Mouse (Mus musculus): ENCODE measurements around the gene Gm27021. TPM values are rescaled to one million over a fixed set of nuclear protein-coding genes. Genes with fewer than 3 reads are reported as not detected.

Gm27021 gene
- polyA plus RNA-seq, 1 experiment from 2014 or later, result 2.0 TPM

DNA sequence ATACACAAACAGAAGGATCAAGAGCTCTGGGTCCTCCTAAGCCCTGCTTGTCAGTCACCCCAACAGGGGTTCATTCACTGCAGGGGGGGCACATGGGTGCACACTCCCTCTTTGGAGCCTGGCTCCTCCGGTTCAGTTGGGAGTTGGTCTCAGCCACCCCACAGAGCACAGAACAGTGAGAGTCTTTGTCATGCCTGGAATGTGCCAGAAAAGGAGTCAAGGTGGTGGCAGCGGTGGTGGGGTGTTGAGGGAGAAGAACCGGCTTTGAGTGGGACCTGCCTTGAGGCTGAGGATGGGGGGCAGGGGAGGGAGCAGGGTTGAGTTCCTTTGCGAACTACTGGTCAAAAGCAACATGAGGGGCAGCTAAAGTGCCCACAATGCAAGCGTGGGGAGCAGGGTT lies 37.8 kb downstream of the Gm27021 start:
- no peak overlapping the region for H3K4me3 ChIP-seq (ENCODE audit: low read depth, low read length)

DNA sequence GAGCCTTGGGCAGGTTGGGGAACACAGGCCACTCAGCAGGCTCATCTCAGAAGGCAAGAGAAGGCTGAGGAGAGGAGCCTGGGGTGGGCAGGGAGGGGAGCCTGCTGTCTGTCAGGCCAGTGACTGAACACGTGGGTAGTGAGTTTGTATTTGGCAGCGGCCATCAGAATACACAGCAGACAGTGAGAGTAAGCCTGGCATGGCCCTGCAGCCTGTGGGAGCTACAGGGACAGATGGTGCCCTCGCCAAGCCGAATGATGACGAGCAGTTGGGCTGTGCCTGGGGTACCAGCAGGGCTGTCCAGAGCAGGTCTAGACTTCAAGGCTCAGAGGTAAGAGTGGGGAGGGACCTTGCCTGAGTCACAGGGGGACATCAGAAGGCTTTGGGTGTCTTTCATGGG lies 40.6 kb downstream of the Gm27021 start:
- H3K4me2 ChIP-seq, result no peak overlapping the region
- no peak overlapping the region for H3K27ac ChIP-seq (ENCODE audit: low read depth, low read length)
- H3K27me3 ChIP-seq (ENCODE audit: control insufficient read depth, insufficient read depth, low read length), result peaks cover 4% of the 10 kb centered on the region; the same call in 1 of the 2 replicates
- H3K4me1 ChIP-seq (ENCODE audit: control insufficient read depth, insufficient read depth, low read length), result peaks cover 14% of the 10 kb centered on the region
- 78% methylated on average over 5 of the region's 5 CpGs for WGBS (ENCODE audit: insufficient replicate concordance)
- ATAC-seq (replicated peaks; ENCODE audit: insufficient number of reproducible peaks, low FRiP score, low TSS enrichment), result no peak
- no peak overlapping the region for H3K4me3 ChIP-seq (ENCODE audit: low read depth, low read length)
- no peaks in the 10 kb centered on the region for H3K36me3 ChIP-seq (ENCODE audit: control insufficient read depth, insufficient read depth, low read length)
- no peak overlapping the region for H3K9ac ChIP-seq (ENCODE audit: low read depth, low read length)
- H3K9me3 ChIP-seq (replicated peaks; ENCODE audit: control insufficient read depth, low read length), result no peaks in the 10 kb centered on the region

More for the DNA sequence above, 37.8 kb downstream of the Gm27021 start:
- H3K27ac ChIP-seq (ENCODE audit: low read depth, low read length), result no peak overlapping the region
- peaks cover 15% of the 10 kb centered on the region for H3K4me1 ChIP-seq (ENCODE audit: control insufficient read depth, insufficient read depth, low read length)
- 30% methylated on average over 5 of the region's 5 CpGs for WGBS (ENCODE audit: insufficient replicate concordance)
- H3K36me3 ChIP-seq (ENCODE audit: control insufficient read depth, insufficient read depth, low read length), result no peaks in the 10 kb centered on the region
- 0 out of 2 replicates have a peak overlapping the region, but pooled peaks have one; percentile 16 for H3K9ac ChIP-seq (ENCODE audit: low read depth, low read length)
- ATAC-seq (replicated peaks; ENCODE audit: insufficient number of reproducible peaks, low FRiP score, low TSS enrichment), result no peak
- no peak overlapping the region for H3K4me2 ChIP-seq
- peaks cover 9% of the 10 kb centered on the region for H3K27me3 ChIP-seq (ENCODE audit: control insufficient read depth, insufficient read depth, low read length)
- H3K9me3 ChIP-seq (replicated peaks; ENCODE audit: control insufficient read depth, low read length), result 0 out of 2 replicates have a peak, but pooled peaks cover 2% of the 10 kb centered on the region

DNA sequence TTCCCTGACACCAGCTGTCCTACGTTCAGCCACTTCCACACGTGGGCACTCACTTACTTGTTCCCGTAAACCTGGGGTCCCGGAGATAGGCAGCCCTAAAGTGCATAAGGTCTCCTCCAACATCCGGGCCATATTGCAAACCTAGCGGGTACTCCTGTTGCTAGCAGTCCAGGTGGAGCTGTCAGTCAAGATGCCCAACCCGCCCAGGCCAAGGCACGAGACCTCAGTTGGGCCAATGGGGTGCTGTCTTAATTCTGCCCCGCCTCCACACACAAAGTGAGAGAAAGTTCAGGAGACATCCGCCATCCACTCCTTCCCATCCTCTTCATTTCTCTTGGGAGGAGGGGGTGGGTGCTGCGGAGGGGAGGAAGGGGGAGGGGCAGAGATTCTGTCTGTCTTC lies 41.4 kb downstream of the Gm27021 start:
- H3K9ac ChIP-seq (ENCODE audit: low read depth, low read length), result no peak overlapping the region
- H3K27me3 ChIP-seq (ENCODE audit: control insufficient read depth, insufficient read depth, low read length), result no peaks in the 10 kb centered on the region
- H3K9me3 ChIP-seq (replicated peaks; ENCODE audit: control insufficient read depth, low read length), result no peaks in the 10 kb centered on the region
- no peak overlapping the region for H3K4me2 ChIP-seq
- WGBS (ENCODE audit: insufficient replicate concordance), result 51% methylated on average over 11 of the region's 11 CpGs
- H3K36me3 ChIP-seq (ENCODE audit: control insufficient read depth, insufficient read depth, low read length), result no peaks in the 10 kb centered on the region
- no peak overlapping the region for H3K27ac ChIP-seq (ENCODE audit: low read depth, low read length)
- H3K4me1 ChIP-seq (ENCODE audit: control insufficient read depth, insufficient read depth, low read length), result peaks cover 19% of the 10 kb centered on the region
- no peak for ATAC-seq (replicated peaks; ENCODE audit: insufficient number of reproducible peaks, low FRiP score, low TSS enrichment)
- no peak overlapping the region for H3K4me3 ChIP-seq (ENCODE audit: low read depth, low read length)

DNA sequence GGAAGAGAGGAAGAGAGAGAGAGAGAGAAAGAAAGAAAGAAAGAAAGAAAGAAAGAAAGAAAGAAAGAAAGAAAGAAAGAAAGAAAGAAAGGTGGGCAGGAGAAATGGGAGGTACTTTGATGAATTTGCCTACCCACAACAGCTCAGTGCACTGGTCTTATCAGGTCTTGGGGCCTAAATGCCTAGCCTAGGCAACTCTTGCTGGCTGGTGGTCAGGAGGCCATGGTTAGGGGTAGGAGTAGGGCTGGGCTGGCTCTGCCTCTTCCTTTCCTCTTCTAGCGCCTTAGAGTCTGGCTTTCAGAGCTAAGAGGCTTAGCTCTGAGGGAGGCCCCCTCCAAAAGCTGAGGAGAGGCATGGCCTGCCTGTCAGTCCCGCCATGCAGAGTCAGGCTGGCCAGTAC lies 44.3 kb downstream of the Gm27021 start:
- H3K4me2 ChIP-seq, result no peak overlapping the region
- WGBS (ENCODE audit: insufficient replicate concordance), result 46% methylated on average over 2 of the region's 2 CpGs
- H3K27me3 ChIP-seq (ENCODE audit: control insufficient read depth, insufficient read depth, low read length), result no peaks in the 10 kb centered on the region
- H3K9ac ChIP-seq (ENCODE audit: low read depth, low read length), result no peak overlapping the region
- H3K9me3 ChIP-seq (replicated peaks; ENCODE audit: control insufficient read depth, low read length), result no peaks in the 10 kb centered on the region
- H3K4me1 ChIP-seq (ENCODE audit: control insufficient read depth, insufficient read depth, low read length), result peaks cover 27% of the 10 kb centered on the region
- no peak overlapping the region for H3K27ac ChIP-seq (ENCODE audit: low read depth, low read length)
- no peak overlapping the region for H3K4me3 ChIP-seq (ENCODE audit: low read depth, low read length)
- no peak for ATAC-seq (replicated peaks; ENCODE audit: insufficient number of reproducible peaks, low FRiP score, low TSS enrichment)
- H3K36me3 ChIP-seq (ENCODE audit: control insufficient read depth, insufficient read depth, low read length), result no peaks in the 10 kb centered on the region

DNA sequence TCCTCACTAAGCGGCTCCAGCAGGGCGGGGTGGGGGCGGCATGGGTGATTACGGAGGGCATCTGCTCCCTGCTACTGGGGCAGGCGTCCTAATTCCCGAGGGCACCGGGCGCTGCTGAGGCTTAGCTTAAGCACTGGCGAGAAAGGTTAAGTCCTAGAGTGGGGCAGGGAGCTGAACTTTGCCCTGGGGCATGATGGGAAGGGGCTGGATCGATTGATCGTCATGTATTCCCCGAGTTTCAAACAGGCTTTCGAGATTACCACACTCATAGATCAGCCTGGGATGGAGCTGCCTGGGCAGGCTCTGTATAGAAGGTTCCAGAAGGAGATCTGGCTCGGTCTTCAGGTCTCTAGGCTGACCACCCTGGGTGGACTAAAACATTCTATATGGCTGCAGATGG lies 45.7 kb downstream of the Gm27021 start:
- ATAC-seq (replicated peaks; ENCODE audit: insufficient number of reproducible peaks, low FRiP score, low TSS enrichment), result no peak
- Histone ChIP-seq H3K9me3 (replicated peaks; ENCODE audit: control insufficient read depth, low read length) (no peaks in the 10 kb centered on the region), H3K27me3 (ENCODE audit: control insufficient read depth, insufficient read depth, low read length) (no peaks in the 10 kb centered on the region), H3K9ac (ENCODE audit: low read depth, low read length) (no peak overlapping the region), H3K4me1 (ENCODE audit: control insufficient read depth, insufficient read depth, low read length) (peaks cover 31% of the 10 kb centered on the region), H3K36me3 (ENCODE audit: control insufficient read depth, insufficient read depth, low read length) (no peaks in the 10 kb centered on the region), H3K4me3 (ENCODE audit: low read depth, low read length) (no peak overlapping the region), H3K4me2 (peak overlapping the region; percentile 9; the same call in 1 of the 2 replicates), H3K27ac (ENCODE audit: low read depth, low read length) (no peak overlapping the region)
- 49% methylated on average over 14 of the region's 14 CpGs for WGBS (ENCODE audit: insufficient replicate concordance)

DNA sequence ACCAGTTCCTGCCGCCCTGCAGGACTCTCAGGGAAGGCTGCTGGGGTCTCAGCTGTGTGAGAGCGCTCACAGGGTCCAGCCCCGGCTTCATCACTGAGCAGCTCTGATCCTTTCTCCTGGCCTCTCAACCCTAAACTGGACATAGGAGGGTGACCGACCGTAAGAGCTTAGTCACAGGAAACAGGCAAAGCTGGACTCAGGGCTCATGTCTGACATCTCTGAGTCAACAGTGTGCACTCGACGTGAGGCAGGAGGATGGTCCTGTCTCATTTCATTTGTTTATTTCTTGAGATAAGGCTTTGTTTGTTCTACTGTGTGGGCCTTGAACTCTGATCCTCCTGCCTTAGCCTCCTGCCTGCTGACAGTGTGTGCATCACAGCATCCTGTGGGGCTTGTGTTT lies 47.4 kb downstream of the Gm27021 start:
- Histone ChIP-seq H3K9me3 (replicated peaks; ENCODE audit: control insufficient read depth, low read length) (no peaks in the 10 kb centered on the region), H3K27ac (ENCODE audit: low read depth, low read length) (no peak overlapping the region), H3K4me2 (no peak overlapping the region), H3K4me3 (ENCODE audit: low read depth, low read length) (no peak overlapping the region), H3K36me3 (ENCODE audit: control insufficient read depth, insufficient read depth, low read length) (no peaks in the 10 kb centered on the region), H3K27me3 (ENCODE audit: control insufficient read depth, insufficient read depth, low read length) (no peaks in the 10 kb centered on the region), H3K9ac (ENCODE audit: low read depth, low read length) (no peak overlapping the region), H3K4me1 (ENCODE audit: control insufficient read depth, insufficient read depth, low read length) (peaks cover 38% of the 10 kb centered on the region)
- ATAC-seq (replicated peaks; ENCODE audit: insufficient number of reproducible peaks, low FRiP score, low TSS enrichment), result no peak
- 37% methylated on average over 7 of the region's 7 CpGs for WGBS (ENCODE audit: insufficient replicate concordance)

DNA sequence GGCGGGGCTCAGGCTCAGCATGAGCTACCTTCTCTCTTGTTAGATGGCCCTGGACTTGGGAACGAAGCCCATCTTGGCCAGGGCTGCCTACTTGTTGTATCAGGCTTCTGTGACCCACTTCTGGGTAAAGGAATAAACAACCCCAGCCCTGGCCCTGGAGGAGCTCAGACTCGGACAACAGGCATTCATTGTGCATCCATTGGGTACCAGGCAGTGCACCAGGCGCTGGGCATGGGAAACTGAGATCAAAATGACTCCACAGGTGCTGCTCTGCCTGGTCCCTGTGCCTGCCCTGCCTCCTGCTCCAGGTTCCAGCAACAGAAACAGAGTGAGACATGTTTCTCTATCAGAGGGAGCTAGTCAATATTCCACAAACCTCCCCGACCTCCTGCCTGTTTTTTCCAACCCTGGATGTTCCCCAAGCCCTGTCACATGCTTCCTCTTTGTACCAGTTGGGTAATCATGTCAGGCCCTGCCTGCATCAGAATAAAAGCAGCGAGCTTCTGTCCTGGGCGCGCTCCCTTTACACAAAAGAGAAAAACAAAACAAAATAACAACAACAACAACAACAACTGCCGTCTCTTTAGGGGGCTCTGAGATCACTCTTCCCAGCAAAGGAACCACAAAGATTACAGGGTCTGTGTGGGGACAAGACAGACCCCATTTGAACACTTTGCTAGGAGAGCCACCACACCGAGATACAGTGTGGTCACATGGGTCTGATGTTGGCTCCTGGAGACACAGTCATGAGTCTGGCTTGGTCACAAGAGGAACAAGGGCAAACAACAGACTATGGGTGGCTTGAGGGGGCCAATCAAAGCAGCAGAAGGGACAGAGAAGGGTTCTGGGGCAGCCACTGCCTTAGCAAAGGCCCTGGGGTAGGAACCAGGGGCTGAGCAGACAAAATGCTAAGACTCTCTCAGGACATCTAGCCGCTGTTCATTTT lies 48.4 kb downstream of the Gm27021 start:
- H3K4me1 ChIP-seq (ENCODE audit: control insufficient read depth, insufficient read depth, low read length), result peaks cover 38% of the 10 kb centered on the region
- 69% methylated on average over 11 of the region's 11 CpGs for WGBS (ENCODE audit: insufficient replicate concordance)
- H3K4me3 ChIP-seq (ENCODE audit: low read depth, low read length), result no peak overlapping the region
- no peak overlapping the region for H3K4me2 ChIP-seq
- no peak overlapping the region; the same call in 1 of the 2 replicates for H3K27ac ChIP-seq (ENCODE audit: low read depth, low read length)
- no peaks in the 10 kb centered on the region for H3K36me3 ChIP-seq (ENCODE audit: control insufficient read depth, insufficient read depth, low read length)
- H3K27me3 ChIP-seq (ENCODE audit: control insufficient read depth, insufficient read depth, low read length), result no peaks in the 10 kb centered on the region
- ATAC-seq (replicated peaks; ENCODE audit: insufficient number of reproducible peaks, low FRiP score, low TSS enrichment), result no peak
- H3K9me3 ChIP-seq (replicated peaks; ENCODE audit: control insufficient read depth, low read length), result no peaks in the 10 kb centered on the region
- H3K9ac ChIP-seq (ENCODE audit: low read depth, low read length), result no peak overlapping the region

DNA sequence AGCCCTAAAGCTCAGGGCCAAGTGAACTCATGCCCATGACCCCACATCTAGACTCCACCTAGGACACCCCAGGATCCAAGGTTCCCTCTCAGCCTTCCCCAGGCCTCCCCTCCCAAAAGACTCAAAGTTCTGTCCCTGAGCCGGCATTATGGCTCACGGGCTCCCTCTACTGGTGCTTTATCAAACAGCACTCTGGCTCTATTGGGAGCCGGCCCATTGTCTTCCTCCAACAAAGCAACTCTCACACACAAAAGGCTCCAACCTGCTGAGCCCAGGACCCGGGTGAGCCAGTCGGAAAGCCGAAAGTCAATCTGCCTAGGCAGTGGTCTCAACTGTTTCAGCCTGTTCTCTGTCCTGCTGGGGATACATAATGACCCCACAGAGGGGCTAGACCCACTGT lies 49.8 kb downstream of the Gm27021 start:
- Histone ChIP-seq H3K4me1 (ENCODE audit: control insufficient read depth, insufficient read depth, low read length) (peaks cover 32% of the 10 kb centered on the region), H3K4me2 (no peak overlapping the region), H3K9ac (ENCODE audit: low read depth, low read length) (no peak overlapping the region), H3K27ac (ENCODE audit: low read depth, low read length) (no peak overlapping the region), H3K9me3 (replicated peaks; ENCODE audit: control insufficient read depth, low read length) (no peaks in the 10 kb centered on the region), H3K36me3 (ENCODE audit: control insufficient read depth, insufficient read depth, low read length) (no peaks in the 10 kb centered on the region), H3K27me3 (ENCODE audit: control insufficient read depth, insufficient read depth, low read length) (no peaks in the 10 kb centered on the region), H3K4me3 (ENCODE audit: low read depth, low read length) (no peak overlapping the region)
- WGBS (ENCODE audit: insufficient replicate concordance), result 2% methylated on average over 6 of the region's 6 CpGs
- ATAC-seq (replicated peaks; ENCODE audit: insufficient number of reproducible peaks, low FRiP score, low TSS enrichment), result no peak

All from heart, embryonic 11.5 days (tissue).